Mouse (Mus musculus) C2C12 (cell line): ENCODE measurements at regions not wholly inside any gene's neighbourhood (a gene's known extent, or its start where the extent isn't known, plus 50 kb on each side); places are given as distances from the start of the nearest gene placed in this dataset.

Source experiments
- H3K27me3 ChIP-seq: one replicate; pipeline ENCODE4 v1.6.1; 2011; ENCODE audit not compliant: control insufficient read depth, insufficient read depth, insufficient read length
- H3K36me3 ChIP-seq: one replicate; pipeline ENCODE4 v1.6.1; 2011; ENCODE audit not compliant: control insufficient read depth, insufficient read depth
- H3K4me3 ChIP-seq: one replicate; pipeline ENCODE4 v1.5.1; 2011; ENCODE audit warnings: mild to moderate bottlenecking, control low read depth; ENCODE audit not compliant: poor library complexity, insufficient read depth, severe bottlenecking
- H3K79me2 ChIP-seq: one replicate; pipeline ENCODE4 v1.6.1; 2011; ENCODE audit not compliant: control insufficient read depth, insufficient read depth
- H3K79me3 ChIP-seq: one replicate; pipeline ENCODE4 v1.6.1; 2011; ENCODE audit warnings: low read depth, control low read depth
- H3ac ChIP-seq: one replicate; pipeline ENCODE3; 2011; ENCODE audit warnings: low read depth; ENCODE audit not compliant: control insufficient read depth, insufficient read length
- CEBPB ChIP-seq: IDR thresholded peaks from one replicate; pipeline ENCODE4 v1.6.1; 2011; ENCODE audit warnings: low read depth, mild to moderate bottlenecking, control low read depth, moderate library complexity
- CTCF ChIP-seq: IDR thresholded peaks from one replicate; pipeline ENCODE4 v1.5.1; 2011; ENCODE audit not compliant: control insufficient read depth, insufficient read depth, insufficient read length
- FOSL1 ChIP-seq: IDR thresholded peaks from one replicate; pipeline ENCODE4 v1.8.0; 2011; ENCODE audit warnings: mild to moderate bottlenecking, low read length; ENCODE audit not compliant: poor library complexity, insufficient read depth, severe bottlenecking
- MAX ChIP-seq: IDR thresholded peaks from one replicate; pipeline ENCODE4 v1.6.1; 2011; ENCODE audit warnings: mild to moderate bottlenecking, control low read depth
- MYOD1 ChIP-seq: IDR thresholded peaks from one replicate; pipeline ENCODE4 v1.6.1; 2011; ENCODE audit warnings: low read depth; ENCODE audit not compliant: control insufficient read depth, insufficient read length
- MYOG ChIP-seq: IDR thresholded peaks from one replicate; pipeline ENCODE4 v1.6.1; 2011; ENCODE audit not compliant: control insufficient read depth, insufficient read length; ENCODE audit errors: extremely low read depth
- USF1 ChIP-seq: IDR thresholded peaks from one replicate; pipeline ENCODE4 v1.6.1; 2011; ENCODE audit warnings: low read depth, mild to moderate bottlenecking, control low read depth, moderate library complexity

DNA sequence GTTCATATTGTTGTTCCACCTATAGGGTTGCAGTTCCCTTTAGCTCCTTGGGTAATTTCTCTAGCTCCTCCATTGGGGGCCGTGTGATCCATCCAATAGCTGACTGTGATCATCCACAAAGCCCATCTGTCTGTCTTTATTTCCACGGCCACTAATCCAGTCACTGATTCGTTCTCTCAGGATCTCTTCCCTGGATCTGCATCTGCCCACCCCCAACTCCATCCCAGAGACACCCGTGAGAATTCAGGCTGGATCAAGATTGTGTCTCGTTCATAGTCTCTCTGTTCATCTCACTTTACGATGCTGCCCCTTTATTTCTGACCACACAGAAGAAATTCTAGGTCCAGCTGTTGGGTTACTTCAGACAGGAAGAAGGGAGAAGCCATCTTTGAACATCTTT lies 96.7 kb downstream of the Avpr1a start:
- no peaks in the 10 kb centered on the region for H3K79me2 ChIP-seq
- no peaks in the 10 kb centered on the region for H3K79me3 ChIP-seq
- no peak for TF ChIP-seq MYOG
- TF ChIP-seq CEBPB, result no peak
- no peak for TF ChIP-seq MYOD1
- no peak for TF ChIP-seq FOSL1
- no peak for TF ChIP-seq CTCF
- no peak for TF ChIP-seq USF1
- no peak for TF ChIP-seq MAX
- H3ac ChIP-seq, result no peak overlapping the region
- H3K4me3 ChIP-seq, result no peak overlapping the region
- no peaks in the 10 kb centered on the region for H3K36me3 ChIP-seq
- H3K27me3 ChIP-seq, result no peaks in the 10 kb centered on the region

DNA sequence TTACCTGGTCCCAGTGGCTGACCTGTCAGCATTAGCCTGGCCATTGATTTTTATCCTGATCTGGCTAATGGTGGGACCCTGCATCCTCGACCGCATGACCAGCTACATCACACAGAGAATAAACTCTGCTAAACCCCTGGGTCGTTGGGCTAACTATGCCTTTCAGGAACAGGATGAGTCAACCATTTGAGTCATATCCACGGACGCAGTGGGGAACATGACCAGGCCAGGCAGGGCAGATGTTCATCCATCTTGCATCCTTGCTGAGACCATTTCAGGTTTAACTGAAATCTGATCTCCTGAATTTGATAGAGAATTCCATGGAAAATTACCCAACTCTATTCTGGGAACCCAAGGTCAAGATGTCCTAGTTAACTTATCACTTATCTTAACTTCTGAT lies 103.3 kb downstream of the Avpr1a start:
- Histone ChIP-seq H3K79me3 (no peaks in the 10 kb centered on the region), H3K4me3 (no peak overlapping the region), H3K79me2 (no peaks in the 10 kb centered on the region), H3K36me3 (no peaks in the 10 kb centered on the region), H3ac (no peak overlapping the region), H3K27me3 (no peaks in the 10 kb centered on the region)
- TF ChIP-seq MYOD1, result peak; percentile 28
- TF ChIP-seq FOSL1, result peak; percentile 33
- no peak for TF ChIP-seq USF1

DNA sequence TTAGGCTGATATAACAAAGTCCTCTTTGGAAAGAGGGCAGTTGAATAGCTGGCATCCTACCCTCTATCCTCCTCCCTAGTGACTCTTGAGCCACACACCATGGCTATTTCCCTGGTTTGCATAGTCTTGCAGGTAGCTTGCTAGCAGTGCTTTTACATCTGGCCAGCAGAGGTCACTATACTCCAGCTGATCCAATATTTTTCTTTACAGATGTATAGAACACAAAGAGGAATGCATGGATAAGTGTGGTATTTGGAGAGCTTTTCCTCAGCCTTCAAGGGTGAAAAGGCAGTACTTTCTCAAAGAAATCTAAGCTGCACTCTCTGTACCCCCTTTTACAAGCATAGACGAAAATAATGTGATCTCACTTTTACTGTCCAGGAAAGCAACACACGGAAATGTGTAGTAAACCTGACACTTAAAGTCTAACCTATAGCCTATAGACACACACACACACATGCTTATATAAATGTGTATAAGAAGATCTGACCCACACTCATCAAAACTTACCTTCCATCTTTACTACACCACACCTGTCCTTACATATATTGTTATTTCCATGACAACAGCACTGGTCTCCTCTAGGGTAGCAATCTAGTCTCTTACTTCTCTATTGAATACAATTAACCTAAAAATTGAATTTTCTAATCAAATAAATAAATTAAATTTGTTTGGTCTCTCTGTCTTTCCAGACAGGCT lies 105.0 kb downstream of the Avpr1a start:
- Histone ChIP-seq H3K27me3 (no peaks in the 10 kb centered on the region), H3K79me2 (no peaks in the 10 kb centered on the region), H3K4me3 (no peak overlapping the region), H3K79me3 (no peaks in the 10 kb centered on the region), H3ac (no peak overlapping the region), H3K36me3 (no peaks in the 10 kb centered on the region)
- TF ChIP-seq FOSL1, result no peak
- TF ChIP-seq CEBPB, result no peak
- TF ChIP-seq MYOG, result no peak
- TF ChIP-seq MYOD1, result no peak
- no peak for TF ChIP-seq MAX
- TF ChIP-seq USF1, result no peak

DNA sequence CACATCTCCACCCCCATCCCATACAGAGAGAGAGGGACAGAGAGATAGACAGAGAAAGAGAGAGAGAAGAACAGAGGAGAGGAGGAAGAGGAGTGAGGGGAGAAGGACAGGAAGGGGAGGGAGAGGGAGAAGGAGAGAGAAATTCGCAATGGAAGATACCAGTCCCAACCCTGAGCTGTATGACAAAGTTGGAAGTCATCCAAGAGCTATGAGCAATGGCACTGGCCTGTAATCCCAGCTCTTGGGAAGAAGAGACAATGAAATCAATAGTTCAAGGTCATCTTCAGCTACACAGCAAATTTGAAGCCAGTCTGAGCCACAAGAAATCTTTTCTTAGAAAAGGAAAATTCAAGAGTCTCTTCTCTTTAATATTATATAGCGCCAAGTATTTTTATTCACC lies 105.6 kb downstream of the Avpr1a start:
- H3K79me2 ChIP-seq, result no peaks in the 10 kb centered on the region
- no peaks in the 10 kb centered on the region for H3K36me3 ChIP-seq
- H3ac ChIP-seq, result no peak overlapping the region
- TF ChIP-seq MAX, result no peak
- no peak for TF ChIP-seq USF1
- no peak for TF ChIP-seq CEBPB
- no peak for TF ChIP-seq CTCF
- no peak for TF ChIP-seq MYOG
- TF ChIP-seq MYOD1, result no peak
- TF ChIP-seq FOSL1, result no peak
- H3K79me3 ChIP-seq, result no peaks in the 10 kb centered on the region
- no peaks in the 10 kb centered on the region for H3K27me3 ChIP-seq
- H3K4me3 ChIP-seq, result no peak overlapping the region

DNA sequence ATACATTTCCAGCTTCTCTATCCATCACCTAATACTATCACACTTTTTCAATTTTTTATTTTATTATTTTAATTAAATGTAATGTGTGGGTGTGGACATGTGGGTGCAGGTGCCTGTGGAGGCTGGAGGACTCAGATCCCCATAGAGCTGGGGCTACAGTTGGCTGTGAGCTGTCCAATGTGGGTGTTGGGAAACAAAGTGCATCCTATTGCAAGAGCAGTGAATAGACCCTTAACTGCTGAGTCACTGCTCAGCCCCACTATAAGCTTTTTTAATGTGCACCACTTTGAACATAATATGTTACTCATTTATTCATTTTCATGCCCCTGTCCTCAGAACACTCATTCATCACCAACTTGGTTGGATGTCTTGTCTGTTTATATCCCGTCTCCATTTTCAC lies 110.4 kb downstream of the Avpr1a start:
- Histone ChIP-seq H3K36me3 (no peaks in the 10 kb centered on the region), H3ac (no peak overlapping the region), H3K79me2 (no peaks in the 10 kb centered on the region), H3K4me3 (no peak overlapping the region), H3K27me3 (no peaks in the 10 kb centered on the region), H3K79me3 (no peaks in the 10 kb centered on the region)
- TF ChIP-seq MAX, result no peak
- TF ChIP-seq CTCF, result no peak
- no peak for TF ChIP-seq CEBPB
- no peak for TF ChIP-seq FOSL1
- no peak for TF ChIP-seq USF1
- TF ChIP-seq MYOD1, result no peak
- TF ChIP-seq MYOG, result no peak

DNA sequence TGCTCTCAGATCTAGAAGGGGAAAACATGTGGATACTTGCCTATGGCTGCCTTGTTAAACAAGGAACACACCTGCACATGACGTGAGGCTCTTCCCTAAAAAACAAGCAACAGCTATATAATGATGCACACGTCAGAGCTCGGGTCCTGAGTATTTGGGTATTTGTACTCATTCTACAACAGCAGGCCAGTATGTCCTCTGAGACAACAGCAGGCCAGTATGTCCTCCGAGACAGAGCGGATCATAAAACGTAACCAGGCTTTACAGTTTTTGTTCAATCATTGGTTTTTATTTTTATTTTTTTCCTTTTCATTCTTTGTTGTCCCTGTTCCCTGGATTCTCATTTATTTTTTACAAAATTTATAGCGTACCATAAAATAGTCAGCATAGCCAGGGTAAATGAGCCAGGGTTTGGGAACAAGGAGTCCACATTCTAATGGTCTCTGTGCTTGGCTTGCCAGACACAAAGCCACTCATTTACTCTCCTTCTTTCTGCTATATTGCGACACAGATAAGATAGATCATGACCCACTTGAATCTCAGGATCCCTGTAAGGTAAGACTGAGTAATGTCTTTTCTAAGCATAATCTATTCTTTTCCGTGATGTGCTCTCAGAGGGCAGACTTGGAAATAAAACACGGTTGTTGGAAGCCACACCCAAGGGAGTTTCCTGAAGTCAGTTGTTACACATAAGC lies 111.8 kb downstream of the Avpr1a start:
- Histone ChIP-seq H3ac (no peak overlapping the region), H3K4me3 (no peak overlapping the region), H3K36me3 (no peaks in the 10 kb centered on the region), H3K79me2 (no peaks in the 10 kb centered on the region), H3K79me3 (no peaks in the 10 kb centered on the region), H3K27me3 (no peaks in the 10 kb centered on the region)
- TF ChIP-seq MYOD1, result no peak
- no peak for TF ChIP-seq MYOG
- TF ChIP-seq FOSL1, result no peak
- TF ChIP-seq CEBPB, result no peak
